Mouse (Mus musculus) kidney, adult 8-10 months (tissue): Measurements from ENCODE around the gene P2ry12.
A peak's percentile ranks its signal among the peaks of the same experiment; 100 is the strongest.

Experiments
- DNase-seq, 2 experiments: peaks; one replicate each; pipeline ENCODE4 v3.0.0; 2022

The P2ry12 gene

GRCm38 (mm10) chr3:59176871-59177270 lies 85.8 kb downstream of the P2ry12 start:
- DNase-seq: no peak

DNA sequence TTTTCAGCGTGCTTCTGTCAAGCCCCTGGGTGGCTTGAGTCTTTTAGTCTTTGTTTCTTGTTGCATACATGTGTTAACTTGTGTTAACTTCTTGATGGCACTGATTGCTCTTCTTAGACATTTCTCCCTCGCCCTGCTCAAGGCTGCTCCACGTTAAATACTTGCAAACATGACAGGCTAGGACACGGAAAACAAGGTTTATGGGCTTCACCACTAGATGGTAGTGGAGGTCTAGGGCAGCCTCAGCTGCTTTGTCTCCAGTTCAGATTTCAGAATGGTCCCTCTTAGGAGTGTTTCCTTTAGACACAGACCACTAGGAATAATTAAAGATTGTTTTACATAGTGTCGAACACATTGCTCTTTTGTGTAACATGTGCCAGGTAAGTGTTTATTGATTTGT lies 87.4 kb downstream of the P2ry12 start:
- peak; percentile 4 to 31 for DNase-seq

DNA sequence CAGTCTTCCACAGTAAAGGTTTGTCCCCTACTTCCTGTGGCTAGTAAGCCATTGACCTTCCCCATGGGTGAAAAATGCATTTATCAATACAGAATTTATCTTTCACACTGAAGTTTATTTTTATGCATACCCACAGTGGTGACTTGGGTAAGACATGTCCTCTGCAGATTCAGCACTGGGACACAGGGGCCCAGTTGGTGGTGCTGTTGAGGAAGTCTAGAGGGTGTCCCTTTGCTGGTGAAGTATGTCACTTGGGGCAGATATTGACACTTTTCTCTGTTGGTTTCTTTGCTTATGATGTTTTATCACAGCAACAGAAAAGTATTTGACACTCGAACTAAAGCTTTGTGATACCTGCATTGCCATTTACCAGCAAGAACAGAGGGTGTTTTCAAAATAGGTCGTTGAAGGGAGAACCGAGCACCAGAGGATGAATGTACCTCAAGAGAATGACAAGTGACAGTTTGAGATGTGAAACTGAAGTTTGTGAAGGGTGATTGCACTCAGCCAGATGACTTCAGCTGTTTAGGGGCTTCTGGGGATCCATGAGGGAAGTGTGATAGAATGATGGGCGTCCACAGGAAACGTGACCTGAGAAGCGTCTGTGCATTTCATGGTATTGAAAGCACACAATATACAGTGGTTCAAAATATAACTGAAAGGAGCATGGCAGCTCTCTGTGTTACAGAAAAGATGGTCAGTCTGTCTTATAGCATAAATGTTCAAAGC lies 88.1 kb downstream of the P2ry12 start:
- DNase-seq: no peak

DNA sequence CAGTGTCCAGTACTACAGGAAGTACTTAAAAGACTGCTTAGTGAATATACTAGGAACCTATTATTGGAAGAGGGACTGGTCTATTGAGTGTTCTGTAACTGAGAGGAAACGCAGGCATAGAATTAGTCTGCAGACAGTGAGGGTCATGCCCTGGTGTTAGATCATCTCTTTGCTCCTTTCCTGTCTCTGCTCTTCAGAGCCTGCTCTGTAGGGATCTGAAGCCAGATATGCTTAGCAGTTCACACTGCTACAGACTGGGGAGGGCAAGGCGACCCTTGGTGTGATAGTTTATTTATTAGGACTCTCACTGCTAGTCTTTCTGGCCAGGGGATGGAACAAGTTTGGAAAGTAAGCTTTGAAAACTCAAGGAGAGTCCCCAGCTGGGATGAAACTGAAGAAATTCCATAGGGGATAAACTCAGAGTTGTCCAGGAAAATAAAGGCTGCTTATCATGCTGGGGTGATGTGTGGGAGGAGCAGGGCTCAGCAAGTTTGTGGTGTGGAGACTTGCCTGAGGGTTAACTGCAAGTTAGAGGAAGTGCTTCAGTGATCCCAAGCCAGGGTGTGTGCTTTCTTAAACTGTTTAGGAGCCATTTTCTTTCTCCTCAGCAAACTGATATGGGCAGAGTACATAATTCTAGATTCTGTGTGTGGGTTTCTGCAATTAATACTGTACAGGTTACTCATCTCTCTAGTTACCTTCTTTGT lies 92.6 kb downstream of the P2ry12 start:
- no peak for DNase-seq

DNA sequence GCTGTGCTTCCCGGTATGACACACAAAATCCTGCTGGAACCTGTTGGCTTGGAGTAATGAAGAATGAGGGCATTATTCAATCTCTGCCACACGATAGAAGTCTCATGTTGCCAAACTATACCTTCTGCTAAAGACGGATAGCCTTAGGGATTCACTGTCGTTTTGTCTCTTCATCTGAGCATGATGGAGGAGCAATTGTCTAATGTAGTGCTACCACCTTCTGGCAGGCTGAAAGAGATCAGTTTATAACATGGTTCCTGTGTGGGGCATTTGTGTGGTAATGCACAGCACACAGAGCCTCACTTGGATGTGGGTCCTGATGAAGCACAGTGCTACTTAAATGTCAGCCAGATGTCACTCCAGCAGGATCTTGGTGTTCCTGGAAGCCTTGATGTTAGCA lies 93.5 kb downstream of the P2ry12 start:
- DNase-seq: no peak

DNA sequence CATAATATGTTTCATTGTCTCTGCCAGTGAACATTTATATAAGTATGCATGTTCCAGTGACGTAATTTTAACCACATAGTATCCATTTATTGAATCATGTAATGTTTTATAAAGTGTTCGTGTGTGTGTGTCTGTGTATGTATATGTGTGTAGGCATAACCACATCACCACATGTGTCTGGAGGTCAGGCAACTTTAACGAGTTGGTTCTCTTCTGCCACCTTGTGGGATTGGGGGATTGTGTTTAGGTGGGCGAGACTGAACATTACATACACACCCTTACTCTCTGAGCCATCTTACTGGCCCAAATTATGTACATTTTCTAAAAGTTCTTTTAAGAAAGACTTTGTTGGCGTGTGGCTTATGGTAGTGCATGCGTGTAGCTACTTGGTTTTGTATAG lies 94.2 kb downstream of the P2ry12 start:
- DNase-seq: no peak

DNA sequence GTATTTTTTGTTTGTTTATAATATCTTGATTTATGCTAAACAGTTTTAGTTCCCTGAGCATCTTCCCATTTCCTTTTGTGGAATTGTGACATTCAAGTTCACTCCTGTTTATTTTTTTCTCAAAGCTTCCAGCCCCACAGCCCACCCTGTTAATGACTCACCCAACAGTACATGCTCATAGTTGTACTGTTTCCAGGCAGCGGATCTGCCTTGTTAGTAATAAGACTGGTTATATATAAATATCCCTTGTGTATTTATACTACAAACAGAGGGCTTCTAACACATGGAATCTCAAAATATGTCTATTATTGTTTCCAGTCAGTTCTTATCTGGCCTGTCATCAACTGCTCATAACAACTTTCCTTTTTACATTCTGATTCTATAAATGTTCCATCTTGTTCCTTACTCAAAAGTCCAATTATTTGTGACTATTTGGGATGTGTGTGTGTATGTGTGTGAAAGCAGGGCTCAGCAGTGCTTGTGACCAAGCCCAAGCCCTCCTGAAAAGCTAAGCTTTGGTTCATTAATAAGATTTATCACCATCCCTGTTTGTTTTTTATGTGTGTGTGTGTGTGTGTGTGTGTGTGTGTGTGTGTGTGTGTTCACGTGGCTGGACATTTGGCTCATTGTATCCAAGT lies 95.1 kb downstream of the P2ry12 start:
- DNase-seq: no peak
